Mouse (Mus musculus) heart, embryonic 15.5 days (tissue): Measurements from ENCODE around the gene Ifih1. TPM values are rescaled to one million over a fixed set of nuclear protein-coding genes. Genes with fewer than 3 reads are reported as not detected.
A peak's percentile ranks its signal among the peaks of the same experiment; 100 is the strongest.

Source experiments
- ATAC-seq: fragments of 200-750 bp; cut with Nextera tagmentation; replicated peaks from 2 replicates; pipeline ENCODE4 v1.8.0; 2017; ENCODE audit warnings: low read depth, moderate TSS enrichment; ENCODE audit not compliant: insufficient number of reproducible peaks, insufficient read depth, low FRiP score
- H3K27ac ChIP-seq: fragments of 300-500 bp; sonication (generic); 2 replicates; pipeline ENCODE4 v1.5.1; 2015; ENCODE audit warnings: mild to moderate bottlenecking, inconsistent platforms
- H3K27me3 ChIP-seq: fragments of 300-500 bp; sonication (generic); 2 replicates; pipeline ENCODE4 v1.6.1; 2015; ENCODE audit warnings: inconsistent platforms
- H3K36me3 ChIP-seq: fragments of 300-500 bp; sonication (generic); 2 replicates; pipeline ENCODE4 v1.6.1; 2015; ENCODE audit warnings: mild to moderate bottlenecking, inconsistent platforms
- H3K4me1 ChIP-seq: fragments of 300-500 bp; sonication (generic); replicated peaks from 2 replicates; pipeline ENCODE4 v1.6.1; 2015; ENCODE audit warnings: inconsistent platforms
- H3K4me2 ChIP-seq: fragments of 300-500 bp; sonication (generic); 2 replicates; pipeline ENCODE4 v1.6.1; 2015; ENCODE audit warnings: inconsistent platforms, mild to moderate bottlenecking, moderate library complexity
- H3K4me3 ChIP-seq: fragments of 300-500 bp; sonication (generic); 2 replicates; pipeline ENCODE4 v1.5.1; 2015; ENCODE audit warnings: mild to moderate bottlenecking, inconsistent platforms
- H3K9ac ChIP-seq: fragments of 300-500 bp; sonication (generic); 2 replicates; pipeline ENCODE4 v1.6.1; 2015; ENCODE audit warnings: mild to moderate bottlenecking, inconsistent platforms
- H3K9me3 ChIP-seq: fragments of 300-500 bp; sonication (generic); replicated peaks from 2 replicates; pipeline ENCODE4 v1.6.1; 2016; ENCODE audit warnings: inconsistent platforms
- WGBS: fragments of 180-500 bp; shearing (Covaris S2); methylation state at CpG from one replicate; pipeline ENCODE4 v1.1.7; 2015; ENCODE audit warnings: mixed read lengths; 5-methylcytosine and 5-hydroxymethylcytosine counted together
- polyA plus RNA-seq: library from polyadenylated mRNA; unstranded; fragments of >200 nt; fragmentation: Nextera tagmentation; extraction: Ambion mirVana; gene quantifications from 2 replicates; pipeline ENCODE4 v1.2.1, GENCODE M21; 2015

The Ifih1 gene
- polyA plus RNA-seq = 1.4 and 2.5 TPM in 2 replicates

DNA sequence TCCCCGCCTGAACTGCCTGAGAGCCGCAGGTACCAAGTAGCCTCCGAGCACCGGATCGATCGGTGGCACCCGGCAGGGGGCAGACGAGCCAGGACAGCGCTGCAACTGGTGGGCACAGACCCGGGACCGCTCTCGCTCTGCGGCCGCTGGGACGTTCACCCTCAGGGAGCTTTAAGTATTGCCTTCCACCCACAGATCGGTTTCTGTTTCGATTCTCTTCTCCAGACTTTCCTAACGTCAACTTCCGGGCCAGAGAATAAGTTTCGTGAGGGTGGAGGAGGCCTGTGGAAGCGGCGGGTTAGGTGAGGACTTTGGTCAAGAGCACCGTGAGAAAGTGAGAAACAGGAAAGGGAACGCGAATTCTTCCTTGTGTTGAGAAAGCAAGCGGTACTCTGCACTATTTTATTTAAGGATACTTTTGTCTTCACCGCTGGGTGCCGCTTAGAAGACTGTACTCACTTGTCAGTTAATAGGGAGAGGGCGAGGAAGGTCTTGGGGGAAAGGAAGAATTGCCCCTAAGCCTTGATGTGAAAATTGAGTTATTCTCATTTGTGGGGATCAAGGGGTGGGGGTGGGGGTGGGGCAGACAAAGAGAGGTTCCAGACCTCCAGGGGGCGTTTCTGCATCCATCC, at the start of gene Ifih1:
Gene Ifih1 (minus strand): TSS at position 242 of the 632 bp plus-strand sequence.
- peak; percentile 88; the same call in 1 of the 2 replicates for ATAC-seq
- under 1% methylated on average over 30 of the region's 30 CpGs for WGBS
- H3K27me3 ChIP-seq = no peaks in the 10 kb centered on the region

DNA sequence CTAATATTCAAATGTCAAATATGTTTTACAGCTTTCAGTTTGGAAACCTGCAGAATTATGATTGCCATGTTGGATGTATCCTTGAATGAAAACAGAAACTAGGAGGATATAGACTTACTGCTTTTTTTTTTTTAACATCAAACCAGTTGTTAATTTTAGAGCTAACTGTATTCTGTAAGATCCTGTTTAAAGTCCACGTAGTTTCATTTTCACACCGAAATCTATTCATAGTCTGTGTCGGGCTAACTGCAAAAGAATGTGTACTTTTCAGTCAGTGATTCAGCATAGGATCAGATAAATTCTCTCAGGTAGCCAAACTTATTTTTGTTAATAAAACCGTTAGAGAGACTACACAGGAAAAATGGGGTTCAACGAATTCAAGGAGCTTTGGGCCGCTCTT, 39.9 kb upstream of the Ifih1 start:
- Histone ChIP-seq H3K4me2 (no peak overlapping the region), H3K9ac (no peak overlapping the region), H3K4me1 (no peaks in the 10 kb centered on the region), H3K9me3 (no peaks in the 10 kb centered on the region), H3K4me3 (no peak overlapping the region), H3K36me3 (no peaks in the 10 kb centered on the region), H3K27ac (no peak overlapping the region), H3K27me3 (no peaks in the 10 kb centered on the region)
- 85% methylated on average over 6 of the region's 6 CpGs for WGBS
- ATAC-seq = no peak

More for the DNA sequence above, at the start of gene Ifih1:
- H3K4me1 ChIP-seq = 0 out of 2 replicates have a peak, but pooled peaks cover 9% of the 10 kb centered on the region
- peak within 1 kb of the TSS; percentile 65 for H3K4me2 ChIP-seq
- H3K9me3 ChIP-seq = no peaks in the 10 kb centered on the region
- peak within 1 kb of the TSS; percentile 72 for H3K4me3 ChIP-seq
- H3K36me3 ChIP-seq = no peaks in the 10 kb centered on the region
- peak within 1 kb of the TSS; percentile 81 for H3K27ac ChIP-seq
- peak within 1 kb of the TSS; percentile 67 for H3K9ac ChIP-seq

DNA sequence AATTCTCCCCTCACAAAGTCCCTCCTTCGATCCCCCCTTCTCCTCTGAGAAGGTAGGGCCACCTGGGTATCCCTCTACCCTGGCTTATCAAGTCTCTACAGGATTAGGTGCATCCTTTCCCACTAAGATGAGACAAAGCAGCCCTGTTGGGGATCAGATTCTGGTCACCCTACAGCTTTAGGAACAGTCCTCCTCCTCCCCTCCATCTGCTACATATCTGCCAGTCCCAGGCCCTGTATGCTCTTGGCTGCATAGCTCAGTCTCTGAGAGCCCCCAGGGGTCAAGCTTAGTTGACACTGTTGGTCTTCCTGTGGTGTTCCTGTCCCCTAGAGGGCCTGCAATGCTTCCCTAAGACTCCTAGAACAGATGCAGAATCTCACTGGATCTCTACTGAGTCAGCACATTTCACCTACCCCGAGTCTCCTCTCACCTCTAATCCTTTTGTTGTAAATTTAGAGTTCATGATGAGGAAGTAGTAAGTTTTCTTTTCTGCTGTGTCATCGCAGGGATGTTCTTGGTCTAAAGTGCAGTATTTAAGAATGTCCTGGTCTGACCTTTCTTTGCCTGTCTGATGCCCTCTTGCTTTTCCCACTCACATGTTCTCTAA, 39.0 kb upstream of the Ifih1 start:
- no peak overlapping the region for H3K9ac ChIP-seq
- no peaks in the 10 kb centered on the region for H3K9me3 ChIP-seq
- no peak; the same call in 1 of the 2 replicates for ATAC-seq
- H3K4me2 ChIP-seq = no peak overlapping the region
- H3K4me1 ChIP-seq = no peaks in the 10 kb centered on the region
- no peak overlapping the region for H3K4me3 ChIP-seq
- no peaks in the 10 kb centered on the region for H3K36me3 ChIP-seq
- H3K27me3 ChIP-seq = no peaks in the 10 kb centered on the region
- WGBS = 51% methylated on average over 3 of the region's 3 CpGs
- no peak overlapping the region for H3K27ac ChIP-seq

DNA sequence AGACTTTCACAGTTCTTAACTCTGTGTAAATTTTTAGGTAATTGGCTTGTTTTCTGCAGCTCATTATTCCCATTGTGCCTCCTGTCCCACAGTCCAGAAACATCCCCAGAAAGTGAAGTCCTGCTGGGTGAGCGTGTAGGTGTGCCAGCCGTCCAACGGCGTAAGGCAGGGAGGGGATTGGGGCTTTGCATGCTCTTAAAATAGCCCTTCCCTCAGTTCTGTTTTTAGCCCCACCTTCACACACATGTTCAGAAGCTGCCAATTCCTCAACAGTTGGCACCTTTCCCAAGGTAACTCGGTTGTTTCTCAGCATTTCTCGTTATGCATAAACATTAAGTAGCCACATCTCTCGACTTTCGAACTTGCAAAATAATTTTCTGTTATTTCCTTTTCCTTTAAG, 35.6 kb upstream of the Ifih1 start:
- ATAC-seq = peak; percentile 92
- Histone ChIP-seq H3K4me2 (peak overlapping the region; percentile 55), H3K27me3 (no peaks in the 10 kb centered on the region), H3K36me3 (no peaks in the 10 kb centered on the region), H3K9ac (no peak overlapping the region), H3K4me3 (peak overlapping the region; percentile 21; the same call in 1 of the 2 replicates), H3K4me1 (no peaks in the 10 kb centered on the region), H3K27ac (peak overlapping the region; percentile 76), H3K9me3 (no peaks in the 10 kb centered on the region)
- 58% methylated on average over 8 of the region's 8 CpGs for WGBS

DNA sequence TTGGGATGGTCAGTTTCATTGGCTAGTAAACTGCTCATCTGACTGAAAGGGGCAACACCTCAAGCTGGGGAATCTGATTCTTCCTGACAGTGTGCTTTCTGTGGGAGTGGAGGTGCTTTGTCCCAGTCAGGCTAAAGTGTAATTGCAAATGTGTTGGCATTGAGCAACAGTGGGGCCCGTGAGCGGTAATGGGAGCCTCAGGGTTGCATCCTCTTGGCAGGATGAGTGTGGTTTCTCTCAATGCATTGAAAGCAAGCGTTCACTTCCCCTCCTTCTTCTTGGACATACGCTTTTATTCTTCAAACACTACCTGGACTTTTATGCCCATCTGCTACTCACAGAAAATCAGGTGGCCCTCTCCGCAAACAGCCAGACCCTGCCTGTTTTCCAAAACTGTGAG, 26.7 kb upstream of the Ifih1 start:
- Histone ChIP-seq H3K27ac (no peak overlapping the region), H3K4me1 (no peaks in the 10 kb centered on the region), H3K27me3 (no peaks in the 10 kb centered on the region), H3K4me3 (no peak overlapping the region), H3K9me3 (no peaks in the 10 kb centered on the region), H3K4me2 (no peak overlapping the region), H3K9ac (no peak overlapping the region), H3K36me3 (no peaks in the 10 kb centered on the region)
- WGBS = 84% methylated on average over 5 of the region's 5 CpGs
- no peak for ATAC-seq

DNA sequence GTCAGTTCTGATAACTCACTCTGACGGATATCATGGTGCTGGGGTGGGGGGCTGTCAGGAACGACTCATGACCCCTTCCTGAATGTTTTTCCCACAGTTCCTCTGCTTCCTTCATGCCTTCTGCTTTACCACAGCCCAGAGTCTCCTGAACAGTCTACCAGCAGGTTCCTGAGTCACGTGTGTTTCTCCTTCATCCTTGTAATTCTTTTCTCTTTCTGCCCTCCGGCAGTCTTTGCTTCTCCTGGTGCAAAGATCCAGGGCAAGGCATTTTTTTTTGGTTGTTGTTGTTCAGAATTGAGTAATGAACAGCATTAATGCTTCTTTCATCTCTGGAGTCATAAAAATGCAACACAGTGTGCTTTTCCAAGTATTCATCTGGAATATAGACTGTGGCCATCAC, 24.7 kb upstream of the Ifih1 start:
- H3K9me3 ChIP-seq = no peaks in the 10 kb centered on the region
- H3K27me3 ChIP-seq = no peaks in the 10 kb centered on the region
- no peak overlapping the region for H3K27ac ChIP-seq
- no peak for ATAC-seq
- 71% methylated on average over 4 of the region's 4 CpGs for WGBS
- no peak overlapping the region for H3K4me2 ChIP-seq
- no peaks in the 10 kb centered on the region for H3K36me3 ChIP-seq
- H3K4me1 ChIP-seq = no peaks in the 10 kb centered on the region
- no peak overlapping the region for H3K9ac ChIP-seq
- H3K4me3 ChIP-seq = no peak overlapping the region

DNA sequence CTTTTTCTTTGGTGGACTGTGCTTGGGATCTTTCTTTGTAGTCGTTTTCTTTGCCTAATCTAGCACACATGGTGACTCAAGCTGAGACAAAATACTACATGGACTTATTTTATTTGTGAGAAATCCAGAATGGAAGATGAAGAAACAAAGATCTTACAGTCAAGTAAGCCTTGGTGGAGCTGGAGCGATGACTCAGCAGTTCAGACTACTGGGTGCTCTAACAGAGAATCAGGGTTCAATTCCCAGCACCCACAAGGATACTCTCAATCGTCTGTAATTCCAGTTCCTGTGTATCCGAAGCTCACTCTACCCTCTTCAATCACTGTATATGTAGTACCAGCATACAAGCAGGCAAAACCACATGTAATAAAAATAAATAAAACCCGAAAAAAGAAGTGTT, 24.2 kb upstream of the Ifih1 start:
- no peak overlapping the region for H3K4me2 ChIP-seq
- no peaks in the 10 kb centered on the region for H3K27me3 ChIP-seq
- H3K4me1 ChIP-seq = no peaks in the 10 kb centered on the region
- H3K36me3 ChIP-seq = no peaks in the 10 kb centered on the region
- H3K9ac ChIP-seq = no peak overlapping the region
- H3K9me3 ChIP-seq = no peaks in the 10 kb centered on the region
- H3K27ac ChIP-seq = no peak overlapping the region
- ATAC-seq = no peak
- WGBS = 84% methylated on average over 5 of the region's 5 CpGs
- no peak overlapping the region for H3K4me3 ChIP-seq

DNA sequence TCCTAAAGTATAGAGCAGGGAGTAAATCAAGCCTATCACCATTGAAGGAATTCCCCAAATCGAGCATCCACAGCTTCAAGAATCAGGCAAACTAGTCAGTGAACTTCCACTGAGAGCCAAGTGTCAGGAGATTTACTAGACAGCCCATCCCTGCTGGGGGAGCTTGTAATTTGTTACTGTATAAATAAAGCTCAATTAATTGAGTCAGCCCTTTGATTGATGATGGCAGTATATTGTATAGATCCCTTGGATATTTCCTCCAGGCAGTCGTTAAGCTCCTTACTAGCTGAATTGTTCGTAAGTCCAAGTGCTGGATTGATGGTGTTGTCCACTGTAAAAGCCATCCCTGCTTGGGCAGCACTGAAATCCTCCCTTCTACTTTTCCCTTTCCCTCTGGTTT, 23.8 kb upstream of the Ifih1 start:
- H3K36me3 ChIP-seq = no peaks in the 10 kb centered on the region
- H3K27ac ChIP-seq = no peak overlapping the region
- no peak overlapping the region for H3K9ac ChIP-seq
- no peaks in the 10 kb centered on the region for H3K27me3 ChIP-seq
- no peaks in the 10 kb centered on the region for H3K4me1 ChIP-seq
- no peak overlapping the region for H3K4me2 ChIP-seq
- H3K4me3 ChIP-seq = no peak overlapping the region
- no peak for ATAC-seq
- 77% methylated on average over 3 of the region's 3 CpGs for WGBS
- H3K9me3 ChIP-seq = no peaks in the 10 kb centered on the region

DNA sequence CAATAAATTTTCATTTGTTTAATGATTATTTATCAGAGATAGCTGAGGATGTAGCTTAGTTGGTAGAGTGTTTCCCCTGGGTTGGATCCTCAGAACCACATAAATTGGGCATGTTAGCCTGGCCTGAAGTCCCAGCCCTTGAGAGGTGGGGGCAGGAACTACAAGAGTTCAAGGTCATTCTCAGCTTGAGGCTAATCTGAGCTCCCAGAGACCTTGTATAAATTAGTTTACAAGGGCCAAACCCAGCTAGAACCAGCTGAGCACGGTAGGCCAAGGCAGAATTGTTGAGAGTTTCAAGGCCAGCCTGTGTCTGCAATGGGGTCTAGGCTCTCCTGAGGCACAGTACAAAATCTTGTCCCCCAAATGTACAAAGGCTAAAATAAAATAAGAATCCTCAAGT, 19.5 kb upstream of the Ifih1 start:
- 0 out of 2 replicates have a peak, but pooled peaks cover 2% of the 10 kb centered on the region for H3K4me1 ChIP-seq
- H3K4me3 ChIP-seq = no peak overlapping the region
- H3K4me2 ChIP-seq = peak overlapping the region; percentile 70
- ATAC-seq = no peak
- no peaks in the 10 kb centered on the region for H3K27me3 ChIP-seq
- no peaks in the 10 kb centered on the region for H3K9me3 ChIP-seq
- no peaks in the 10 kb centered on the region for H3K36me3 ChIP-seq
- peak overlapping the region; percentile 23; the same call in 1 of the 2 replicates for H3K27ac ChIP-seq
- no peak overlapping the region for H3K9ac ChIP-seq
- 47% methylated on average over 1 of the region's 1 CpGs for WGBS

DNA sequence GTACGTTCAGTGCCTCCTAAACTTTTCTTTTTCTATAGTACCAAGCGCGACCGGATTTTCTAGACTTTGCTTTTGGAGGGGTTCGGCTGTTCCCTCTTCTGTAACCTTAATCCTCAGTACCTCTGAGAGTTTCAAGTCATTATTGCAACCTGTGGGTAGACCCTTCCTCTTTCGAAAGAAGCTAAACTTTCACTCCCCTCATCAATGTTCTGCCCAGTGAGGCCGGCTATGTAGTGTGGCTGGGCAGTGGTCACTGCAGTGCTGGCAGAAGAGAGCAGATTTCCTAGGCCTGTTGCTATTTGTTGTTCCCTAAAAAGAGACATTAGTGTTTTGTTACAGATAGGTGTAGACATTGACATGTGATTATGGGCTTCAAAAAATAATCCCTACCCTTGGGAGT, 18.8 kb upstream of the Ifih1 start:
- no peak overlapping the region for H3K27ac ChIP-seq
- H3K4me1 ChIP-seq = 0 out of 2 replicates have a peak, but pooled peaks cover 2% of the 10 kb centered on the region
- no peaks in the 10 kb centered on the region for H3K9me3 ChIP-seq
- H3K36me3 ChIP-seq = no peaks in the 10 kb centered on the region
- no peaks in the 10 kb centered on the region for H3K27me3 ChIP-seq
- H3K4me2 ChIP-seq = peak overlapping the region; percentile 70
- peak overlapping the region; percentile 58 for H3K4me3 ChIP-seq
- WGBS = 61% methylated on average over 7 of the region's 7 CpGs
- no peak for ATAC-seq
- H3K9ac ChIP-seq = 0 out of 2 replicates have a peak overlapping the region, but pooled peaks have one; percentile 54

DNA sequence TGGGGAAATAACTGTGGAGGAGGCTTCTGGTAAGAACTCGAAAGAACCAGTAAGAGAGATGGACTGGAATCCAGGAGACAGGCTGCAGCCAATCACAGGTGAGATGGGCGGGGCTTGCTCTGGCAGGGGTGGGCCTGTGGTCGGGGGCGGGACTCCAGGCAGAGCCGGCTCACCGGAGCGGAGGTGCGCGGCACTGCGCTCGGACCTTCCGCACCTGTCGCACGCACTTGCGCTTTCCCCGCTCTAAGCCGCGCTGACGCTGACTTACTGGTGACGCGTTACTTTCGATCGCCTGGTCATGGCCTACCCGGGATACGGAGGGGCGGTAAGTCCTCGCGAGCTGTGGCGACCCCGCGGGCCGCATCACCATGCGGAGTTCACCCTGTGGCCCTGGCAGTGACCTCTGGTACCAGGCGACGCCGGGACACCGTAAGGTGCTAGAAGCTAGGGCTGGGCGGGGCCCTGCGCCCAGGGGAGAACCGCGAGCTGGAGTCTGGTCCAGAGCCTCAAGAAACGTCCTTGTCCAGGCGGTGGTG, 18.1 kb upstream of the Ifih1 start, which contains the start of gene Gca:
Gene Gca (plus strand): TSS at position 151 of the 536 bp plus-strand sequence.
- peak; percentile 94 for ATAC-seq
- under 1% methylated on average over 43 of the region's 43 CpGs for WGBS
- H3K36me3 ChIP-seq = no peaks in the 10 kb centered on the region

More for the DNA sequence above, 18.1 kb upstream of the Ifih1 start, which contains the start of gene Gca:
- H3K27ac ChIP-seq = peak within 1 kb of the TSS; percentile 17; the same call in 1 of the 2 replicates
- peak within 1 kb of the TSS; percentile 54 for H3K9ac ChIP-seq
- H3K4me3 ChIP-seq = peak within 1 kb of the TSS; percentile 58
- H3K27me3 ChIP-seq = no peaks in the 10 kb centered on the region
- H3K4me2 ChIP-seq = peak within 1 kb of the TSS; percentile 70
- no peaks in the 10 kb centered on the region for H3K9me3 ChIP-seq
- 0 out of 2 replicates have a peak, but pooled peaks cover 2% of the 10 kb centered on the region for H3K4me1 ChIP-seq
